Mouse (Mus musculus) forebrain, postnatal 0 days (tissue): ENCODE measurements around the gene Carns1. TPM values are rescaled to one million over a fixed set of nuclear protein-coding genes. Genes with fewer than 3 reads are reported as not detected.
"Not testable (repeated sequence)": the region's sequence is repeated elsewhere in the genome, so short reads cannot be mapped to it uniquely, and the experiment has no call there.

Experiments
- ATAC-seq: fragments of 200-750 bp; cut with Nextera tagmentation; 2 replicates; pipeline ENCODE4 v1.8.0; 2017; ENCODE audit warnings: mild to moderate bottlenecking, moderate library complexity
- DNase-seq: peaks from one replicate; pipeline ENCODE4 v3.0.0-alpha.2; 2015
- H3K27ac ChIP-seq: fragments of 300-500 bp; sonication (generic); 2 replicates; pipeline ENCODE4 v1.5.1; 2014; ENCODE audit warnings: low read depth, mild to moderate bottlenecking, antibody characterized with exemption, low read length, moderate library complexity, mixed read lengths
- H3K27me3 ChIP-seq: fragments of 300-500 bp; sonication (generic); 2 replicates; pipeline ENCODE4 v1.6.1; 2014; ENCODE audit warnings: mild to moderate bottlenecking, low read length, mixed read lengths; ENCODE audit not compliant: insufficient read depth
- H3K36me3 ChIP-seq: fragments of 300-500 bp; sonication (generic); 2 replicates; pipeline ENCODE4 v1.6.1; 2014; ENCODE audit warnings: mild to moderate bottlenecking, moderate library complexity; ENCODE audit not compliant: insufficient read depth
- H3K4me1 ChIP-seq: fragments of 300-500 bp; sonication (generic); 2 replicates; pipeline ENCODE4 v1.6.1; 2014; ENCODE audit warnings: antibody characterized with exemption; ENCODE audit not compliant: insufficient read depth
- H3K4me2 ChIP-seq: fragments of 300-500 bp; sonication (generic); 2 replicates; pipeline ENCODE4 v1.6.1; 2014; ENCODE audit warnings: low read depth, mild to moderate bottlenecking, moderate library complexity
- H3K4me3 ChIP-seq: fragments of 300-500 bp; sonication (generic); 2 replicates; pipeline ENCODE4 v1.5.1; 2014; ENCODE audit warnings: low read depth, low read length, mixed read lengths
- H3K9ac ChIP-seq: fragments of 300-500 bp; sonication (generic); 2 replicates; pipeline ENCODE4 v1.6.1; 2014; ENCODE audit warnings: mild to moderate bottlenecking
- H3K9me3 ChIP-seq: fragments of 300-500 bp; sonication (generic); 2 replicates; pipeline ENCODE4 v1.6.1; 2016; ENCODE audit warnings: low read length
- CTCF ChIP-seq: sonication (generic); IDR thresholded peaks from 2 replicates; pipeline ENCODE4 v1.5.1; 2016; ENCODE audit warnings: antibody characterized with exemption, control low read depth, low read depth
- WGBS: fragments of 180-500 bp; shearing (Covaris S2); extraction: QIAGEN DNeasy Blood & Tissue Kit; methylation state at CpG from one replicate; pipeline ENCODE4 v1.1.7; 2014; 5-methylcytosine and 5-hydroxymethylcytosine counted together
- polyA plus RNA-seq: library from polyadenylated mRNA; unstranded; fragments of >200 nt; fragmentation: Nextera tagmentation; extraction: Ambion mirVana; gene quantifications from 2 replicates; pipeline ENCODE4 v1.2.1, GENCODE M21; 2015
- total RNA-seq: library from RNA; depleted of rRNA; stranded (reverse); fragments of >200 nt; gene quantifications from 2 replicates; pipeline ENCODE4 v1.2.3, GENCODE M21; 2014

Gene Carns1
- total and polyA plus RNA-seq, 2 experiments from 2014 or later, result 4.4 to 4.7 TPM

GRCm38 (mm10) chr19:4136463-4136862 is 38.8 kb downstream of the Carns1 start:
- H3K4me2 ChIP-seq, result no peak overlapping the region
- WGBS, result 72% methylated on average over 5 of the region's 5 CpGs

GRCm38 (mm10) chr19:4135963-4136345 is 39.3 kb downstream of the Carns1 start:
- H3K27ac ChIP-seq, H3K27me3 ChIP-seq, ATAC-seq, H3K9ac ChIP-seq, H3K4me2 ChIP-seq, DNase-seq, H3K9me3 ChIP-seq, H3K4me3 ChIP-seq, H3K4me1 ChIP-seq: not testable (repeated sequence)
- peak; percentile 46 for TF ChIP-seq CTCF
- H3K36me3 ChIP-seq, result peaks cover 24% of the 10 kb centered on the region
- 27% methylated on average over 8 of the region's 8 CpGs for WGBS

More at GRCm38 (mm10) chr19:4136463-4136862, 38.8 kb downstream of the Carns1 start:
- H3K9me3 ChIP-seq, result no peaks in the 10 kb centered on the region
- no peak for ATAC-seq
- H3K9ac ChIP-seq, result no peak overlapping the region
- H3K36me3 ChIP-seq, result peaks cover 19% of the 10 kb centered on the region
- no peak for DNase-seq
- no peak overlapping the region for H3K27ac ChIP-seq
- TF ChIP-seq CTCF, result no peak
- no peaks in the 10 kb centered on the region for H3K4me1 ChIP-seq
- H3K27me3 ChIP-seq, result no peaks in the 10 kb centered on the region
- H3K4me3 ChIP-seq, result no peak overlapping the region

GRCm38 (mm10) chr19:4135229-4135962 is 39.9 kb downstream of the Carns1 start:
- 84% methylated on average over 6 of the region's 6 CpGs for WGBS
- DNase-seq, result not testable (repeated sequence)

GRCm38 (mm10) chr19:4134354-4134753 is 40.9 kb downstream of the Carns1 start:
- Histone ChIP-seq H3K27me3 (no peaks in the 10 kb centered on the region), H3K4me3 (no peak overlapping the region), H3K27ac (no peak overlapping the region), H3K36me3 (peaks cover 34% of the 10 kb centered on the region), H3K9ac (no peak overlapping the region), H3K4me1 (no peaks in the 10 kb centered on the region), H3K9me3 (no peaks in the 10 kb centered on the region), H3K4me2 (no peak overlapping the region)
- DNase-seq, result no peak
- WGBS, result 82% methylated on average over 4 of the region's 4 CpGs
- TF ChIP-seq CTCF, result no peak
- no peak for ATAC-seq

More at GRCm38 (mm10) chr19:4135229-4135962, 39.9 kb downstream of the Carns1 start:
- H3K4me3 ChIP-seq, H3K27ac ChIP-seq, H3K27me3 ChIP-seq, H3K9ac ChIP-seq, ATAC-seq, H3K4me2 ChIP-seq, H3K9me3 ChIP-seq, H3K4me1 ChIP-seq: not testable (repeated sequence)
- peaks cover 29% of the 10 kb centered on the region for H3K36me3 ChIP-seq

GRCm38 (mm10) chr19:4131768-4132167 is 43.5 kb downstream of the Carns1 start:
- DNase-seq (no peak), ATAC-seq (no peak)
- 0 out of 2 replicates have a peak, but pooled peaks have one; percentile 21 for TF ChIP-seq CTCF
- H3K36me3 ChIP-seq, result peaks cover 50% of the 10 kb centered on the region
- no peak overlapping the region for H3K9ac ChIP-seq
- no peaks in the 10 kb centered on the region for H3K9me3 ChIP-seq
- WGBS, result 88% methylated on average over 2 of the region's 2 CpGs
- no peak overlapping the region for H3K4me2 ChIP-seq
- H3K4me3 ChIP-seq, result no peak overlapping the region
- H3K27me3 ChIP-seq, result no peaks in the 10 kb centered on the region
- H3K27ac ChIP-seq, result no peak overlapping the region
- peaks cover 4% of the 10 kb centered on the region; the same call in 1 of the 2 replicates for H3K4me1 ChIP-seq

GRCm38 (mm10) chr19:4131075-4131474 is 44.2 kb downstream of the Carns1 start:
- no peak overlapping the region for H3K4me2 ChIP-seq
- TF ChIP-seq CTCF, result no peak
- H3K9ac ChIP-seq, result no peak overlapping the region
- H3K4me3 ChIP-seq, result no peak overlapping the region
- peaks cover 9% of the 10 kb centered on the region; the same call in 1 of the 2 replicates for H3K4me1 ChIP-seq
- H3K9me3 ChIP-seq, result no peaks in the 10 kb centered on the region
- no peaks in the 10 kb centered on the region for H3K27me3 ChIP-seq
- DNase-seq (no peak), ATAC-seq (no peak)
- 98% methylated on average over 5 of the region's 5 CpGs for WGBS
- no peak overlapping the region for H3K27ac ChIP-seq
- peaks cover 50% of the 10 kb centered on the region for H3K36me3 ChIP-seq

GRCm38 (mm10) chr19:4130106-4130505 is 45.2 kb downstream of the Carns1 start:
- H3K27ac ChIP-seq, result no peak overlapping the region
- H3K27me3 ChIP-seq, result no peaks in the 10 kb centered on the region
- ATAC-seq (no peak), DNase-seq (no peak)
- H3K9ac ChIP-seq, result no peak overlapping the region
- no peaks in the 10 kb centered on the region for H3K9me3 ChIP-seq
- no peak for TF ChIP-seq CTCF
- H3K4me1 ChIP-seq, result peaks cover 9% of the 10 kb centered on the region; the same call in 1 of the 2 replicates
- no peak overlapping the region for H3K4me3 ChIP-seq
- H3K4me2 ChIP-seq, result no peak overlapping the region
- WGBS, result 93% methylated on average over 4 of the region's 4 CpGs
- H3K36me3 ChIP-seq, result peaks cover 50% of the 10 kb centered on the region
